Mouse (Mus musculus): ENCODE data around the gene Mcmbp. TPM values are rescaled to one million over a fixed set of nuclear protein-coding genes. Genes with fewer than 3 reads are reported as not detected.

The Mcmbp gene
- total RNA-seq (2021) (10 to 100 TPM; 31.3 to 33.5 TPM), polyA plus RNA-seq (2012; rRNA removed) (20.5 and 22.4 TPM in 2 replicates)
- long read RNA-seq, full-length matches to known transcripts: 18 of 20 reads
- long read RNA-seq, partial matches to known transcripts: 1 of 20 reads
- long read RNA-seq, other reads (novel, unspliced or antisense): 1 of 20 reads

- DNase-seq: peak; percentile 98
Measured at GRCm38 (mm10) chr7:128740334-128740733, at the start of gene Mcmbp. Mcmbp (minus strand) TSS chr7:128740495.

DNA sequence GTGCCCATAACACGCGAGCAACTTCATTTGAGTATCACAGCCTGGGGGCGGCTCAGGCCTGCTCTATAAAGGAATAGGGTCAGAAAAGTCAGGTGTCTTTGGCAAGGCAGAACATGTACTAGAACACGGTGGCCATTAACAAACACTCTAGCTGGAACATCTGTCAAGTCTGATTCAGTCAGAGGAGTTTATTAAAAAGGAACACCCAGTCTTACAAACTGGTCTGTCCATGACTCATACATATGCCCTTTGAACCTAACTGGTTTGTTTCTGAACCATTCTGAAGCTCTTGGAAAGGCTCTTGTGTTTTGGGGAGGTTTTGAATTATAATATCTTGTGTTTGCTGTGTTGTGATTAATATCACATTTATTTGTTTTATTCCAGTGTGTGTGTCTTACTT lies 49.8 kb upstream of the Mcmbp start:
- DNase-seq: no peak

GRCm38 (mm10) chr7:128781846-128782245 lies 41.6 kb upstream of the Mcmbp start:
- no peak for DNase-seq

DNA sequence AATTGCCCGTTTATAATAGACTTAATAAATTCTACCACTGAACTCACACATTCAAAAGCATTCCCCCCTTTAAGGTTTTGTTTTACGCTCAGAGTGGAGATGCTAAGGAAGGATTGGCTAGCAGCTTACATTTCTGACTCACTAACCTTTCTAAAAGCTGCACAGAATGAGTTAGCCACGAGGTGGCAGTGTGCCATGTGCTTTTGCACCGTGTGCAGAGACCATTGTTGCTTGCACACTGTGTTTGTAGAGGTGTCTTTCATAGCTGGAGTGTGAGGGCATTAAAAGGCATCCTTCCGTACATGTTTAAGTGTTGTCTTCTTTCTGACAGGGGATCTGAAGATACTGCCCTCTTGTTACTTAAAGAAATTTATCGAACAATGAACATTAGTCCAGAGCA lies 39.0 kb upstream of the Mcmbp start:
- peak; percentile 49 for DNase-seq

- peak; percentile 44 for DNase-seq
Measured at GRCm38 (mm10) chr7:128777201-128777600, 36.9 kb upstream of the Mcmbp start.

GRCm38 (mm10) chr7:128766696-128767095 lies 26.4 kb upstream of the Mcmbp start:
- DNase-seq: no peak

DNA sequence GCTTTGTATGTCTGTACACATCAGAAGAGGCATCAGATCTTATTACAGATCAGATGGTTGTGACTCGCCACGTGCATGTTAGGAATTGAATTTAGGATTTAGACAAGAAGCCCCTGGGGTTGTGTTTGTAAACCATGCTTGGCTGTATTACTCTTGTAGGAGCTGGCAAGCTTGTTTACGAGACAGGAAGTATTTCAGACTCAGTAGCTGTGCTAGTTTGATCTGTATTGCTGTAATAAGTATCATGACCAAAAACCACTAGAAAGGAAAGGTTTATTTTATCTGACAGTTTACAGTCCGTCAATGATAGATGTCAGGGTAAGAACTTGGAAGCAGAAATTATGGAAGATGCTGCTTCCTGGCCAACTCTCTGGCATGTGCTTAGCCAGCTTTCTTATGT lies 18.7 kb upstream of the Mcmbp start:
- DNase-seq: no peak

DNA sequence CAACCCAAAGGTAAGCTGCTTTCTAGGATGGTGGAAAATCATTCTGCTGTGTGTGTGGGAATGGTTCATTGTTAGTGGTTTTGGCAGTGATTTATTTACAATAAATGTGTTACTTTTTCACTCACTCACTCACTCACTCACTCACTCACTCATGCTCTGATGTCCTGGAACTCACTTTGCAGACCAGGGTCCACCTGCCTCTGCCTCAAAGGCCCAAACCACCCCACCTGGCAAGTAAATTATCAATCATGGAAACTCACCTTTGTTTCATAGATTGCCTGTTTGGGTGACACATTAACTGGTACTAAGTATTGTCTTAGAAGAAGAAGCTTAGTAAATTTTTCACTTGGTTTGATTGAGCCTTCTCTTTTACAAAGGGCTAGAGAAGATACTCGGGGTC lies 15.1 kb upstream of the Mcmbp start:
- no peak for DNase-seq

- DNase-seq: no peak
Measured at GRCm38 (mm10) chr7:128752012-128752411, 11.7 kb upstream of the Mcmbp start.

DNA sequence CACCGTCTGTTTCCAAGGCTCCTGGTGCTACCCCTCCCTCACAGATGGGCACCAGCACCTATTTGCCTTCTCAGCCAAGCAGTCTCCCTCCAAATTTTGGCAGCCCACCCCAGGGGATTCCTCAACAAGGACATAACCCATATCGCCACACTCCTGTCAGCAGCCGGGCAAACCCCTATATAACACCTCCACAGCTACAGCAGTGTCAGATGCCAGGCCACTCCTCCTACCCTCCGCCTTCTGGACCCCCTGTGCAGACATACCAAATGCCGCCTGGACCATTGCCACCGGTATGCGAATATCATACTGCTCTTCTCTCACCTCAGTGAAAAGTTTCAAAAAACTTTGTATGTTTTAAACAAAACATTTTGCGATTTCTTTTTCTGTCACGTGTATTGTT lies 10.0 kb upstream of the Mcmbp start:
- DNase-seq: no peak

DNA sequence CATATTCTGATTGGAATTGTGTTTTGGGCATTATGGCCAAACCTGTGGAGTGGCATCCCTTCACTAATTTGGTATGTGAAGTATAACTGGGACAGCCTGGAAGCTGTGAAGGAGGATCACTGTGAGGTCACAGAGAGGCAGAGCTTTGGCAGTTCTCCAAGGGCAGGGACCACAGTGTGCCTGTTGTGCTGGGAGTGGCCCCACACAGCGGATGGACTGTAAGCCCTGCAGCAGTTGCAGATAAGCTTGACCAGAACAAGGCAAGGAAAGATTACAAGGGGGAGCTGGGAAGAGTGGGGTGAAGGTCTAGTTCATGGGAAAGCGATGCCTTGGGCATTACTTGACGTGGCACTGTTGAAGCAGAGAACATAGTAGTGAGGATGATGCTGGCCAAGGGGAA lies 8.5 kb upstream of the Mcmbp start:
- peak; percentile 76 for DNase-seq

GRCm38 (mm10) chr7:128746151-128746550 lies 5.9 kb upstream of the Mcmbp start:
- DNase-seq: no peak

- DNase-seq: peak; percentile 98
Measured at GRCm38 (mm10) chr7:128744684-128745485, 4.6 kb upstream of the Mcmbp start, which contains the start of gene Sec23ip. Sec23ip (plus strand) TSS chr7:128744943.

DNA sequence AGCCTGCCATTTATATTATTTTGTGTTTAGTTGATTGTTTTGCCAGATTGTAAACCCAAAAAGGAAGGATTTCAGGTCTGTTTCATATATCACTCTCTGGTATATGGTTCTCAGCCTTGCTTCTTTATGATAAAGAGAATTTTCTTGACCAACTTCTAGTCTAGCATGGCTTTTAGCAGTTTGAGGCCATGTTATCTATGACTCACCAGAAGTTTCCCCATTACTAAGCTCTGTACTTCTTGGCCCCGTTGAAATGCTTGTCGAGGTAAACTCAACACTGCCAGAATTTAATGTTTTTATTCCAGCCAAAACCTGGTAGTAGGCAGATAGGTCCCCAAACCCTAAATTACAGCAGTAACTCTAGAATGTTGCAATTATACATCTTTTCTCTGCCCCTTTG lies 3.6 kb upstream of the Mcmbp start:
- DNase-seq: no peak

GRCm38 (mm10) chr7:128739462-128740277 lies 625 bp downstream of the Mcmbp start:
- DNase-seq: peak; percentile 75

GRCm38 (mm10) chr7:128739116-128739461 lies 1.2 kb downstream of the Mcmbp start:
- no peak for DNase-seq

- no peak for DNase-seq
Measured at GRCm38 (mm10) chr7:128738041-128738440, 2.3 kb downstream of the Mcmbp start.

GRCm38 (mm10) chr7:128731585-128731984 lies 8.7 kb downstream of the Mcmbp start:
- no peak for DNase-seq

DNA sequence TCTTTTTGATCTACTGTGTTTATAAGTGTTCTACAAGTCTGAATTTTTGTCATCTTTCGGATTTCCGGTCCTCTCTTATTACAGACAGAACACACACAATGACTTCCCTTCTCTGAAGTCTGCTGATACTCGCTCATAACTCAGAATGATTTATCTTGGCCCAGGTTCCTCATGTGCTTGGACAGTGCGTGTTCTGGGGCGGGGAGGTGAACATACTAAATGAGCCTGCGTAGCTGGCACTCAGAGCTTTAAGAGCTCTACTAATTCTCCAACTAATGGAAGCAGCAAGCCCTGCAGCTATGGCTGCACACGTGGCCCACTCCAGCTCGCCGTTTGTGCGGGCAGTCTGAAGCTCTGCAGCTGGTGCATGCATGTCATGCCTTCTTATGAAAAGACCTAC lies 11.6 kb downstream of the Mcmbp start:
- DNase-seq: no peak

DNA sequence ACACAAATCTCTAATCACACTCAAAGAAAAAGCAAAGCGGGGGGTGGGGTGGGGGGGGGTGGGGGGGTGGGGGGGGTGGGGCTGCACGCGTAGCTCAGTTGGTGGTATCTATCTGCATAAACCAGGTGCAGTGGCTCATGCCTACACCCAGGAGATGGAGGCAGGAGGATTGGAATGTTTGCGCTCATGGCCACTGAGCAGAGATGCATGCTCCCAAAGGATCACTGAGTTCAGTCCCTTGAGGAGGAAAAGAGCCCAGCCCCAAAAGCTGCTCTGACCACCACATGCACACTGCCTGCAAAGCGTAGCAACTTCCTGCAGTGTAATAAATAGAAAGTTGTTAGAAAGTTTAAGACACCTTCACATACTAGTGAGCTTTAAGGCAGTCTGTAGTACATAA lies 12.6 kb downstream of the Mcmbp start:
- no peak for DNase-seq

DNA sequence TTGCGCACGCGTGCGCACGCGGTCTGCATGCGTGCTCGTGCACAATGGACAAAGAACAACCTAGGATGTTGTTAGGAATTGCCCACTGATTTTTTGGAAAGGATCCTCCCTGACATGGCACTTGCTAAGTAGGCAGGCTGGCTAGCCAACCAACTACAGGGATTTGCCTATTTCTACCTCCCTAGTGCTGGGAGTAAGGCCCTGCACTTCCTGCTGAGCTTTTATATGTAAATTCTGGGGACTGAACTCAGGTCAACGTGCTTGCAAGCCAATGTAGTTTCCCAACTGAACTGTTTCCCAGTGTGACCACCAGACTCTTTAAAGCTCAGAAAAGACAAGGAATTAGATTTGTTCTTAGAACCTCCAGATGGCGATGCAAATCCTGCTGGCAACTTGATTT lies 13.3 kb downstream of the Mcmbp start:
- no peak for DNase-seq

GRCm38 (mm10) chr7:128725189-128725588 lies 15.1 kb downstream of the Mcmbp start:
- DNase-seq: no peak

DNA sequence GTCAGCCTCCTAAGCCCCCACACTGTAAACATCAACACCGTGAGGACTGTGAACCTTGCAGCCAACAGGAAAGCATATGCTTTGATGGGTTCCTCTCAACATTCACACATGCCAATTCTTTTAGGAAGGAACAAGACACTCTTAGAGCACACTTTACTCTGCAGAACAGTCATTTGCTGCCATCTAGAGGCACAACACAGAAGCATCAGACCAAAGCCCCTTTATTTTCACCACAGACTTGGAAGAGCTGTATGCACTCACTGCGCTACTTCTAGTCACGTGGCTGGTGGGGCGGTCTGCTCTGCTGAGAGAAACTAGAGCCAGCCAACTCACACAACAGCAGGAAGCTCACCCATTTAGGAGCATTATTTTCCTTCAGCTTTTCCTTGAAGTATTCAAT lies 15.5 kb downstream of the Mcmbp start:
- peak; percentile 66 for DNase-seq

All from adrenal gland, adult 2 months (tissue).